Mouse (Mus musculus) left cerebral cortex, adult 8-10 months (tissue): ENCODE results near the gene Sema4c. TPM values are rescaled to one million over a fixed set of nuclear protein-coding genes. Genes with fewer than 3 reads are reported as not detected.

ENCODE experiments used
- DNase-seq, 2 experiments: peaks; one replicate each; pipeline ENCODE4 v3.0.0; 2022; ENCODE audit warnings: low spot score in 2 of 2
- total RNA-seq, 4 experiments: library from RNA; stranded (reverse); gene quantifications; 2 replicates each; pipeline ENCODE4 v1.2.4; 2022

Sema4c gene
- total RNA-seq, 4 experiments from 2014 or later = 16.1 to 23.4 (median 19.2) TPM

DNA sequence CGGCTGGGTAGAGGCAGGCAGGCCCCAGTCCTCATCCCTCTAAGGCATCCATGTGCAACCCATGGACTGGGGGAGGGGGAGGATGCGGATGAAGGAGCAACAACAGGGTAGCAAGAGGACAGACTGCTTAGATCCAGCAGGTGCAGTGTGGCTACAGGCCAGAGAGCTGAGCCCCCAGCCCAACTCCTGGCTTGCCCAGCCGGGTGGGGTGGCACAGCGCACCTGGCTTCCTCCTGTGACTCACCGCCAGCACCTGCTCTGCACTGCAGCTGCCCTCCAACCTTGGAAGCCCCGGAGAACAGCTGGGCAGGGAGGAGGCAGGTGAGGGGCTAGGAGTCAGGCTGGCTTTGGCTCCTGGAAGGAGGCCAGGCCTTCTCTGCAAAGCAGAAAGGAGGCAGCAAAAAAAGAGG lies 21.8 kb upstream of the Sema4c start:
- DNase-seq = no peak

DNA sequence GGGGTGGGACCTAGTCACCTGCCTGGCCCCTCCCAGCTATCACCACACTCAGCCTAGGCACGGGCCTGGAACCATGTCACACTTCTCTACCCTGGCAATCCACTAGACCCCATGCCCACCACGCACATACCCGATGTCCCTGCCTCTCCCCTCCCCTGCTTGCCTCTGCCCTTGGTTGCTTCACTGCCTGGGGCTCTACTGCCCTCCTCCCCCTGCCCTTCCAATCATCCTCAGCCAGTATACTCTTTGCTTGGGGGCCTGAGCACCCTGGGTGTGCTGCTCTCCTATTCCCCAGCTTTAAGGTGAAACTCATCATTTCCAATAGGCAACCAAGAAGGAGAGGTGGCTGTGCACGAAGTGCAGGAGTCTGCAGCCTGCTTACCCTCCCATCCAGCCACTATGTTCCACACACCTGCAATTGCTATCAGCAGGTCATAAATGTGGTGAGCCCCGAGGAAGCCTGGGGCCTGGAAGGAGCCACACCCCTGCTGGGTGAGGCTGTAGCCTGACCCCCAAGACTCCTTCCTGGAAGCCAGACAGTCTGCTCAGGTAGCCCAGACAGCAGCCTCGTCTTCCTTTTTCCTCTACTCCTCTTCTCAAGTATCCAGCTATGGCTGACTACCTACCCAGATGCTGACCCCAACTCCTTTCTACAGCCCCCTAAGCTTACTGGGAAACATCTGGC lies 19.0 kb upstream of the Sema4c start:
- no peak for DNase-seq

DNA sequence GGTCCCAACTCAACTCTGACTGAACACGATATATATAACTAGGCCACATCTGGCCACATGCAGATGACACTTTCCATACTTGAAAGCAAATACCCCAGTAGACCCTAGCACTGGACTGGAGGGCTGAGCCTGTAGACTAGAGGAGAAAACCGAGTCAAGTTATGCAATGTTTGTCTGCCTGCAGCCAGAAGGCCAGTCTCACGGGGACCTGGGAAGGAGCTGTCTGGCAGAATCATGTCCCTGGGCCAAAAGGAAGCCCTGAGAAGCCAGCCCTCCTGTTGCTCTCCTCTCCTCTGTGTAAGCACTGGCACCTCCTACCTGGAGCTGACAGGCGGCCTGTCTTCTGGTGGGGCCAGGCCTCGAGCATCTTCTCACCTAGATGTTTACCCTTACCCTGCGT lies 17.2 kb upstream of the Sema4c start:
- DNase-seq = no peak

- DNase-seq = no peak
Measured at GRCm38 (mm10) chr1:36574196-36574955, 16.2 kb upstream of the Sema4c start.

DNA sequence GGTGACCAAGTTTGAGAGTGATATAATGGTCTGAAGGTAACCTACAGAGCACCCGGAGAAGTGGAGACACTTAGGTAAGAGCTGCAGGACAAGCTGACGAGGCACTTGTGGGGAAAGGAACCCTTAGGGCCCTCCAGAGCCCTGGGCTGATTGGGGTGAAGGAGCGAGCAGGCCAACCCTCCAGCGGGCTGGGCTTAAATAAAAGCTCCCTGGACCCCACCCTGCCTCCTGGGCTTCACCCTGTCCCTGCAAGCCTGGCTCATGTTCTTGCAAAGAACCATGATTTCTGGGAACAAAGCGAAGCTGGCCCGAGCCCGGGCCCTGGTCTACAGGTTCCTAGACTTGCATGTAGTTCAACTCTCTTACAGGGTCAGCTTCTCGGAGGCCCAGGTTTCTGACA lies 15.4 kb upstream of the Sema4c start:
- DNase-seq = no peak

DNA sequence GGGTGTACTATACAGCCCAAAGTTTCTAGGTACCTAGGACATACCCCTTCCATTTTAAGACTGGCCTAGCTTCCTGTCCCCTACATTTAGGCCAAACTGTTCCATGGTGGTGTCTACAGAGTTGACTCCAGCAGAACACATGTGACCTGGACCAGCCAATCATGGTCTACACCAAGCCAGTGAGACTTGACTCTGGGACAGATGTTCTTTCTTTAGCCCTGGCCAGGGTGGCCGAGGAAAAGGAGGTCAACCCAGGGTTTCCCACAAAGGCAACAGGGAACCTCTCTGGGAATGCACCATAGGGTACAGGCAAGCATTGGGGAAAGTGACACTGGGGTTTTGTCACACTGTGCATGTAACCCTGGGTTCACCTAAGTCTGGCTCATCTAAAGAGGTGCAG lies 14.6 kb upstream of the Sema4c start:
- DNase-seq = no peak

DNA sequence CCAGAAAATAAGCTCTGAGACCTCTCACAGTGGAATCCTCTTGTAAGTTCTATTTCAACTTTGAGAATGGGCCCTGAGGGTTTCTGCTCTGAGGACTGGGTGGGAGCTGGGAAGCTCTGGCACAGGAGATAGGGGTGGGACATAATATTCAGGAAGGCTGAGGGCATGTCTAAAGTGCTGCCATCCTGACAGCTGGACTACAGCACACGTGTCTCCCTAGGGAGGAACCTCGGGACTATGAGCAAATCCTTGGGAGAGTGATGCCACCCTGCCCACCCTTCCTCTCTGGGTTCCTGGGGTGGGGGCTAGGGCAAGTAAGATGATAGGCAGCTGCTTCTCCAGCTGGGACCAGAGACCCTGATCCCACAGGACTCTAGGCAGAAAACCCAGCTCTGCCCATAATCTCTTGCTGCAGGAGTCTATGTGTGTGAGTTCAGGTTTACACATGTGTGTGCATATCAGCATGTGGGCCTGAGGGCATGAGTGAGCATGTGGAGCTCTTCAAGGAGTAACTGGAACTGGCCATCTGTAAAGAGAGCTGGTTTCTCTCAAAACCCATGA lies 14.1 kb upstream of the Sema4c start:
- DNase-seq = no peak

- no peak for DNase-seq
Measured at GRCm38 (mm10) chr1:36571627-36572026, 13.5 kb upstream of the Sema4c start.

GRCm38 (mm10) chr1:36570320-36570719 lies 12.2 kb upstream of the Sema4c start:
- DNase-seq = no peak

- no peak for DNase-seq
Measured at GRCm38 (mm10) chr1:36569694-36570276, 11.6 kb upstream of the Sema4c start.

GRCm38 (mm10) chr1:36568776-36569175 lies 10.6 kb upstream of the Sema4c start:
- no peak for DNase-seq

DNA sequence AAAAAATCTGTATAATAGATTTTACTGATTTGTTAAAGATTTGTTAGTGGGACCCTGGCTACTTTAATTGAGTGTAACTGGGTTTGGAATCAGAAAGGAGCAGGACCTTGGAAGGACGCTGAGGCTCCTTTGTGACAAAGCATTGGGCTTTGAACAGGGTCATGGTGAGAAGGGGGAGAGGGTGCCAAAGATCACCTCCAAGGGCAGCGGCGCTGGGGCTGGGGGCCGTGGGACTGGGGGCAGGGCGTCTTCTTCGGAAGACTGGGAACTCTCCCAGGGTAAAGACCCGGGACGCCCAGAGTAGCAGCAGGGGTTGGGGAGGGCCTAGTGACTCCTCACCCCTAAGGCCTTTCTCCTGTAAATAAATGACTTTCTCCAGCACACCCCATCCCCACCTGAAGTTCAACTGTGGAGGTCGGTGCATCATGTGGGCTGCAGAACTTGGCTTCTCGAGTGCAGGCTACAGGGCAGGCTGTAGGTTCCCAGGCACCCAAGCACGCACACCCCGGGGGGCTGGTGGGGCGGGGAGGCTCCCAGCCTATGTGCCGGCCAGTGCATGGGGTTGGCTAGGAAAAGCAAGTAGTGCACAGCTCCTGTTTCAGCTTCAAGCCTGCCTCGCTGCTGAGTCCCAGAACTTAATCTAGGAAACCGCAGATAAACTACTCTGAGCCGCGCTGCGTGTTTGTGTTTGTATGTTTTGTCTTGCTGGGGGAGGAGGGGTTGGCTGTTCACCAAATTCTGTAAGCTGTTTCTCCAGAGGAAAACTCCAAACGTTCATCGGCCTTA lies 9.9 kb upstream of the Sema4c start:
- no peak for DNase-seq

DNA sequence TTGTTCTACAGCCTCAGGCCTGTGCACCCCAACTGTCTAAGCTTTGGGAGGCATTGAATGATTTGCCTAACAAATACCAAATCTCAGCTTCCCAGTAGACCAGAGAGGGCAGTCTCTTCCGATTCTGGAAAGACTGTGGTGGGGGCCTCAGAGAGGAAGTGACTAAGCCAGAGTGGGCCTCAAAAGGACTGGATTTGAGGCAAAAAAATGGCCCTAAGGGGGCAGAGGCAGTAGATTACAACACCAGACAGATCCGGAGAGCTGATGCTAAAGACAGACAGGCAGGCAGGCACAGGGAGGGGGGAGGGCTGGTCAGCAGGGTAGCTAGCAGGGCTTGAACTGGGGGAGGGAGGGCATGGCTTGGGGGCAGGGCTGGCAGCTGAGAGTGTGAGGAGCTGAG lies 8.3 kb upstream of the Sema4c start:
- DNase-seq = no peak

DNA sequence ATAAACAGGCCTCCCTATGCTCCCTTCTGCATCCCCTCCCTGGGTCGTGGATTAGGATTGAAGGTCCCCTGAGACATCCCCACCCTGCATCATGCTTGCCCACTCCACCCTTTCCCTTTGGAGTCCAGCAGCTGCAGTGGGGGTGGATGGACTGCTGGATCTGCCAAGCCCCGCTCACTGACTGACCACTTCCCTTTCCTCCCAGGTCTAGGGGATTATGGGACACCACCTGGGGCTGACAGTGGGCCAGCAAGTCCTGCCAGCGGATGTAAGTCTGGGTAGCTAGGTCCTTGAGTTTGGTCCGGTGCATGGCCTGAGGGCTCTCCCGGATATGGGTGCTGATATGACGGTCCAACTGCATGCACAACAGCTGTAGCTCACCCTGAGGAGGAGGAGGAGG lies 6.0 kb upstream of the Sema4c start:
- DNase-seq = no peak

- DNase-seq = no peak
Measured at GRCm38 (mm10) chr1:36563632-36564031, 5.5 kb upstream of the Sema4c start.

GRCm38 (mm10) chr1:36563197-36563596 lies 5.0 kb upstream of the Sema4c start:
- DNase-seq = no peak

- no peak for DNase-seq
Measured at GRCm38 (mm10) chr1:36562388-36562787, 4.2 kb upstream of the Sema4c start.

DNA sequence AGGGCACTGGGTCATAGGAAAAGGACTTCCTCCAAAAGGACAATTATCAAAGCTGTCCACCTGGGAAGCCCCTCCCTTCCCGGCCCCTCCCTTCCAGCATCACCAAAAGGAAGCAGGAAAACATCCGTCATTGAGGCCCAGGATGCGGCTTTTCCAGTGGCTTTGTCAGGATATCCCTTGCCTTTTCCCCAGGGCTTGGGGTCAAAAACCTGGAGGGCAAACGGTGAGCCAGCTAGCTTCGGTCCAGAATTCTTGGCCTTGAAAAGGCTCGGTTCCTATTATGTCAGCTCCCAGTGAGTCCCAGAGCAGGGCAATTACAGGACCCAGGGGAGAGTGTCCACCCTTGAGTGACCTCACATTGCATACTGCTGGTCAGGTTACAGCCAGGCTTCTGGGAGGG lies 2.8 kb upstream of the Sema4c start:
- DNase-seq = no peak

- DNase-seq = no peak
Measured at GRCm38 (mm10) chr1:36559888-36560287, 1.7 kb upstream of the Sema4c start.

DNA sequence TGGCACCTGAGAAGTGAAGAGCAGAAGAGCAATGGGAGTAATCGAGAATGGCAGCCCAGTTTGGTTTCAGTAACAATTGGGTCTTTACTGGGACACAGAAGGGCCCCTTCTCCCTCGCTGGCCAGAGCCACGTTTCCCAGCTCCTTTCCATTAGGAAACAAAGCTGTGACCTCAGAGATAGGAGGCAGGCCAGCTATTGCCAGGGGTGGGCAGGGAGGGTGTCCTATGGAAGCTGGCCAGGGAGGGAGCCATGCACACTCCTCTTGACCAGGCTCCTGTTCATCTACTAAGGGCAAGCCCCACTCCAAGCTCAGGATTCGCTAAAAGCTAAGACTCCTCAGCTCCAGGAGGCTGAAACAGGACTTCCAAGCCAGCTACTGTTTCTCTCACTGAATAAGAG lies 1.1 kb upstream of the Sema4c start:
- no peak for DNase-seq

GRCm38 (mm10) chr1:36557457-36558011 lies 615 bp downstream of the Sema4c start:
- DNase-seq = peak in 1 of 2 experiments; percentile 67
